Mouse (Mus musculus) CH12.LX (cell line): ENCODE results near the gene Gabpb2. TPM values are rescaled to one million over a fixed set of nuclear protein-coding genes. Genes with fewer than 3 reads are reported as not detected.

ENCODE experiments used
- DNase-seq: peaks from one replicate; pipeline ENCODE4 v3.0.0-alpha.2; 2013; ENCODE audit errors: extremely low read depth
- H3K27ac ChIP-seq: 2 replicates; pipeline ENCODE4 v1.5.1; 2012; ENCODE audit warnings: low read depth, mild to moderate bottlenecking, control low read depth, moderate library complexity; ENCODE audit not compliant: insufficient read depth
- H3K27me3 ChIP-seq: replicated peaks from 2 replicates; pipeline ENCODE3; 2012; ENCODE audit warnings: inconsistent platforms
- H3K36me3 ChIP-seq, 2 experiments: replicated peaks in 1 of 2; 2 replicates each; pipeline versions ENCODE3 to v1.6.1; 2012; ENCODE audit warnings: inconsistent platforms in 1 of 2, low read length in 1 of 2, mild to moderate bottlenecking in 1 of 2, mixed read lengths in 1 of 2, moderate library complexity in 1 of 2; ENCODE audit not compliant: control insufficient read depth in 1 of 2, insufficient read depth in 1 of 2
- H3K4me1 ChIP-seq, 2 experiments: 2 replicates each; pipeline ENCODE4 v1.6.1; 2012; ENCODE audit warnings: inconsistent platforms in 1 of 2, moderate library complexity in 1 of 2; ENCODE audit not compliant: insufficient read depth in 2 of 2, control insufficient read depth in 1 of 2
- H3K4me2 ChIP-seq: 2 replicates; pipeline ENCODE4 v1.6.1; 2012; ENCODE audit warnings: low read depth, mild to moderate bottlenecking, control low read depth; ENCODE audit not compliant: poor library complexity, insufficient read depth, severe bottlenecking
- H3K4me3 ChIP-seq, 3 experiments: fragments of 150-350 bp in 1 of 3; sonication (generic) in 1 of 3; replicated peaks in 1 of 3; 2 replicates each; pipeline versions ENCODE3 to v1.5.1; 2011 to 2012; ENCODE audit warnings: low read depth in 2 of 3, low read length in 2 of 3, mild to moderate bottlenecking in 2 of 3, moderate library complexity in 2 of 3, control low read depth in 1 of 3, improper control_type of control experiment in 1 of 3, inconsistent platforms in 1 of 3, mixed read lengths in 1 of 3; ENCODE audit not compliant: poor library complexity in 1 of 3
- H3K79me2 ChIP-seq: replicated peaks from 2 replicates; pipeline ENCODE4 v1.6.1; 2012; ENCODE audit warnings: mild to moderate bottlenecking, moderate library complexity; ENCODE audit not compliant: control insufficient read depth, poor library complexity, insufficient read depth, severe bottlenecking; ENCODE audit errors: extremely low read depth
- H3K9ac ChIP-seq: 2 replicates; pipeline ENCODE4 v1.6.1; 2012; ENCODE audit warnings: low read depth, mild to moderate bottlenecking, control low read depth, moderate library complexity; ENCODE audit not compliant: insufficient read depth
- H3K9me3 ChIP-seq: replicated peaks from 2 replicates; pipeline ENCODE3; 2012; ENCODE audit warnings: low read length, inconsistent platforms, mixed read lengths
- BHLHE40 ChIP-seq: IDR thresholded peaks from 2 replicates; pipeline ENCODE4 v1.6.1; 2011; ENCODE audit warnings: mild to moderate bottlenecking, low read depth, low read length, improper control_type of control experiment
- CHD1 ChIP-seq: IDR thresholded peaks from 2 replicates; pipeline ENCODE4 v1.6.1; 2012; ENCODE audit warnings: low read depth, low read length, improper control_type of control experiment, inconsistent platforms
- CHD2 ChIP-seq: IDR thresholded peaks from 2 replicates; pipeline ENCODE4 v1.6.1; 2011; ENCODE audit warnings: low read length, improper control_type of control experiment
- CTCF ChIP-seq, 2 experiments: IDR thresholded peaks in 1 of 2; conservative IDR thresholded peaks in 1 of 2; 2 replicates each; pipeline ENCODE4 v1.5.1; 2011 to 2012; ENCODE audit warnings: low read depth in 2 of 2, low read length in 2 of 2, improper control_type of control experiment in 1 of 2, inconsistent platforms in 1 of 2, mild to moderate bottlenecking in 1 of 2, moderate library complexity in 1 of 2
- E2F4 ChIP-seq: IDR thresholded peaks from 2 replicates; pipeline ENCODE4 v1.6.1; 2011; ENCODE audit warnings: low read depth, low read length, improper control_type of control experiment; ENCODE audit not compliant: insufficient replicate concordance
- ELF1 ChIP-seq: IDR thresholded peaks from 2 replicates; pipeline ENCODE4 v1.6.1; 2014; ENCODE audit warnings: low read depth, mild to moderate bottlenecking, inconsistent platforms, low read length, improper control_type of control experiment
- EP300 ChIP-seq: IDR thresholded peaks from 2 replicates; pipeline ENCODE4 v1.6.1; 2011; ENCODE audit warnings: low read length, improper control_type of control experiment
- ETS1 ChIP-seq: conservative IDR thresholded peaks from 2 replicates; pipeline ENCODE4 v1.6.1; 2012; ENCODE audit warnings: low read depth, mild to moderate bottlenecking, inconsistent platforms, low read length, improper control_type of control experiment, moderate library complexity
- GABPA ChIP-seq: IDR thresholded peaks from 2 replicates; pipeline ENCODE4 v1.6.1; 2012; ENCODE audit warnings: low read depth, low read length, improper control_type of control experiment, inconsistent platforms; ENCODE audit not compliant: insufficient replicate concordance
- HCFC1 ChIP-seq: IDR thresholded peaks from 2 replicates; pipeline ENCODE4 v1.6.1; 2012; ENCODE audit warnings: low read depth, mild to moderate bottlenecking, inconsistent platforms, low read length, improper control_type of control experiment
- IRF4 ChIP-seq: IDR thresholded peaks from 2 replicates; pipeline ENCODE4 v1.6.1; 2014; ENCODE audit warnings: low read depth, mild to moderate bottlenecking, inconsistent platforms, low read length, improper control_type of control experiment
- JUN ChIP-seq: IDR thresholded peaks from 2 replicates; pipeline ENCODE4 v1.6.1; 2011; ENCODE audit warnings: low read depth, mild to moderate bottlenecking, low read length, improper control_type of control experiment, moderate library complexity; ENCODE audit not compliant: insufficient read depth
- JUND ChIP-seq: conservative IDR thresholded peaks from 2 replicates; pipeline ENCODE4 v1.6.1; 2011; ENCODE audit warnings: low read depth, low read length, improper control_type of control experiment
- KAT2A ChIP-seq: IDR thresholded peaks from 2 replicates; pipeline ENCODE4 v1.6.1; 2012; ENCODE audit warnings: low read length, improper control_type of control experiment, inconsistent platforms; ENCODE audit not compliant: insufficient replicate concordance
- MAFK ChIP-seq: IDR thresholded peaks from 2 replicates; pipeline ENCODE4 v1.6.1; 2011; ENCODE audit warnings: low read length, improper control_type of control experiment; ENCODE audit not compliant: insufficient replicate concordance
- MAX ChIP-seq: IDR thresholded peaks from 2 replicates; pipeline ENCODE4 v1.6.1; 2011; ENCODE audit warnings: low read length, improper control_type of control experiment
- MAZ ChIP-seq: IDR thresholded peaks from 2 replicates; pipeline ENCODE4 v1.6.1; 2012; ENCODE audit warnings: low read depth, mild to moderate bottlenecking, inconsistent platforms, low read length, improper control_type of control experiment, moderate library complexity
- MEF2A ChIP-seq: IDR thresholded peaks from 2 replicates; pipeline ENCODE4 v1.6.1; 2014; ENCODE audit warnings: low read depth, mild to moderate bottlenecking, inconsistent platforms, low read length, improper control_type of control experiment, borderline replicate concordance
- MXI1 ChIP-seq: IDR thresholded peaks from 2 replicates; pipeline ENCODE4 v1.6.1; 2011; ENCODE audit warnings: mild to moderate bottlenecking, low read depth, low read length, improper control_type of control experiment
- MYC ChIP-seq: IDR thresholded peaks from 2 replicates; pipeline ENCODE4 v1.6.1; 2011; ENCODE audit warnings: low read depth, mild to moderate bottlenecking, improper control_type of control experiment, low read length
- NELFE ChIP-seq: IDR thresholded peaks from 2 replicates; pipeline ENCODE4 v1.6.1; 2011; ENCODE audit warnings: low read depth, low read length, improper control_type of control experiment
- NRF1 ChIP-seq: IDR thresholded peaks from 2 replicates; pipeline ENCODE4 v1.6.1; 2014; ENCODE audit warnings: low read depth, mild to moderate bottlenecking, inconsistent platforms, low read length, improper control_type of control experiment, moderate library complexity
- PAX5 ChIP-seq: IDR thresholded peaks from 2 replicates; pipeline ENCODE4 v1.6.1; 2012; ENCODE audit warnings: low read length, inconsistent platforms, mixed read lengths
- POLR2A ChIP-seq: IDR thresholded peaks from 2 replicates; pipeline ENCODE4 v1.6.1; 2011; ENCODE audit warnings: low read depth, mild to moderate bottlenecking, improper control_type of control experiment, low read length
- POLR2AphosphoS2 ChIP-seq: IDR thresholded peaks from 2 replicates; pipeline ENCODE4 v1.6.1; 2011; ENCODE audit warnings: low read depth, low read length, improper control_type of control experiment
- RAD21 ChIP-seq: IDR thresholded peaks from 2 replicates; pipeline ENCODE4 v1.6.1; 2011; ENCODE audit warnings: low read depth, mild to moderate bottlenecking, low read length, improper control_type of control experiment, moderate library complexity
- RCOR1 ChIP-seq: conservative IDR thresholded peaks from 2 replicates; pipeline ENCODE4 v1.6.1; 2012; ENCODE audit warnings: low read depth, mild to moderate bottlenecking, inconsistent platforms, low read length, improper control_type of control experiment
- SIN3A ChIP-seq: IDR thresholded peaks from 2 replicates; pipeline ENCODE4 v1.6.1; 2012; ENCODE audit warnings: low read length, improper control_type of control experiment, inconsistent platforms
- SMC3 ChIP-seq: IDR thresholded peaks from 2 replicates; pipeline ENCODE4 v1.6.1; 2011; ENCODE audit warnings: low read depth, low read length, improper control_type of control experiment
- TBP ChIP-seq: conservative IDR thresholded peaks from 2 replicates; pipeline ENCODE4 v1.6.1; 2011; ENCODE audit warnings: low read depth, low read length, improper control_type of control experiment
- TCF12 ChIP-seq: IDR thresholded peaks from 2 replicates; pipeline ENCODE4 v1.6.1; 2014; ENCODE audit warnings: low read depth, mild to moderate bottlenecking, inconsistent platforms, low read length, improper control_type of control experiment
- UBTF ChIP-seq: IDR thresholded peaks from 2 replicates; pipeline ENCODE4 v1.6.1; 2012; ENCODE audit warnings: low read depth, mild to moderate bottlenecking, inconsistent platforms, low read length, improper control_type of control experiment, moderate library complexity
- USF1 ChIP-seq: IDR thresholded peaks from 2 replicates; pipeline ENCODE4 v1.6.1; 2014; ENCODE audit warnings: low read depth, mild to moderate bottlenecking, inconsistent platforms, low read length, improper control_type of control experiment
- USF2 ChIP-seq: conservative IDR thresholded peaks from 2 replicates; pipeline ENCODE4 v1.6.1; 2011; ENCODE audit warnings: low read depth, low read length, improper control_type of control experiment
- ZC3H11A ChIP-seq: IDR thresholded peaks from 2 replicates; pipeline ENCODE4 v1.6.1; 2012; ENCODE audit warnings: low read depth, mild to moderate bottlenecking, inconsistent platforms, low read length, improper control_type of control experiment
- ZKSCAN1 ChIP-seq: IDR thresholded peaks from 2 replicates; pipeline ENCODE4 v1.6.1; 2012; ENCODE audit warnings: low read depth, inconsistent platforms, low read length, improper control_type of control experiment, borderline replicate concordance
- ZMIZ1 ChIP-seq: IDR thresholded peaks from 2 replicates; pipeline ENCODE4 v1.6.1; 2012; ENCODE audit warnings: low read depth, mild to moderate bottlenecking, inconsistent platforms, low read length, improper control_type of control experiment
- ZNF384 ChIP-seq: IDR thresholded peaks from 2 replicates; pipeline ENCODE4 v1.6.1; 2012; ENCODE audit warnings: low read depth, low read length, improper control_type of control experiment, inconsistent platforms
- dilution Hi-C: fragments of 300-500 bp; cut with MboI; formaldehyde crosslinking; loops from 2 replicates; pipeline ENCODE4 v1.14.3; 2020; ENCODE audit warnings: low sequenced_read_pairs; ENCODE audit not compliant: extremely low pct_unique_long_range_greater_than_20kb, extremely low pct_ligation_motif_present
- in situ Hi-C: fragments of 300-500 bp; cut with MboI; formaldehyde crosslinking; loops from 3 replicates; pipeline ENCODE4 v1.14.3; 2019; ENCODE audit warnings: low sequenced_read_pairs, low pct_ligation_motif_present, low pct_unique_long_range_greater_than_20kb, mixed read lengths
- polyA plus RNA-seq: library from polyadenylated mRNA; unstranded; fragments of >175 nt; gene quantifications from 2 replicates; pipeline ENCODE4 v1.2.1, GENCODE M21; 2012; ENCODE audit warnings: low read depth; ENCODE audit not compliant: insufficient read length
- total RNA-seq, 2 experiments: library from RNA; depleted of rRNA; stranded (reverse); fragments of 300-350 nt in 1 of 2; fragments of >200 nt in 1 of 2; gene quantifications; 2 replicates each; pipeline ENCODE4 v1.2.3; 2012 to 2014

Gene Gabpb2
- total and polyA plus RNA-seq, 3 experiments = 14.7 to 20.6 (median 16.6) TPM

- peak; percentile 95 for DNase-seq
- Histone ChIP-seq H3K4me1 (peaks cover 8 to 24% of the 10 kb centered on the region in 2 experiments), H3K36me3 (peaks cover 19 to 43% of the 10 kb centered on the region in 2 experiments), H3K4me3 (peak within 1 kb of the TSS; percentile 74 to 92 (median 81)), H3K79me2 (peaks cover 14% of the 10 kb centered on the region), H3K4me2 (peak within 1 kb of the TSS; percentile 97), H3K9me3 (peaks cover 3% of the 10 kb centered on the region), H3K9ac (peak within 1 kb of the TSS; percentile 84), H3K27ac (peak within 1 kb of the TSS; percentile 26), H3K27me3 (no peaks in the 10 kb centered on the region)
- dilution Hi-C loops (no loop called here), in situ Hi-C loops (loop anchor here (5.0 kb wide), 1 partner anchor 134 kb away; no protein-coding TSS in a partner anchor)
- TF ChIP-seq IRF4 = no peak
- peak; percentile 61 for TF ChIP-seq TCF12
- no peak for TF ChIP-seq ZMIZ1
- no peak for TF ChIP-seq ZC3H11A
- TF ChIP-seq JUN = no peak
- no peak; the same call in 1 of the 2 replicates for TF ChIP-seq POLR2AphosphoS2
- TF ChIP-seq SMC3 = no peak
- peak; percentile 74 for TF ChIP-seq NRF1
- TF ChIP-seq CHD1 = no peak
- TF ChIP-seq USF2 = no peak
- no peak; the same call in none of the 2 replicates for TF ChIP-seq RAD21
- no peak for TF ChIP-seq MAFK
- TF ChIP-seq USF1 = no peak
- TF ChIP-seq ZKSCAN1 = no peak
- no peak for TF ChIP-seq GABPA
- TF ChIP-seq JUND = no peak
- no peak for TF ChIP-seq BHLHE40
- no peak for TF ChIP-seq ETS1
- TF ChIP-seq MXI1 = 0 out of 2 replicates have a peak, but pooled peaks have one; percentile 7
- 0 out of 2 replicates have a peak, but pooled peaks have one; percentile 56 for TF ChIP-seq TBP
- no peak for TF ChIP-seq MYC
- peak; percentile 65; the same call in 1 of the 2 replicates for TF ChIP-seq NELFE
- no peak for TF ChIP-seq EP300
- no peak for TF ChIP-seq MAZ
- TF ChIP-seq CTCF (conservative IDR thresholded peaks at IDR 0.05 in 1 of 2, IDR thresholded peaks at IDR 0.05 in 1 of 2; ENCODE audit: low read depth in 2 of 2, low read length in 2 of 2) = peak in 1 of 2 experiments; percentile 52; a peak in 2 of 4 replicates
- TF ChIP-seq UBTF = no peak
- peak; percentile 83 for TF ChIP-seq HCFC1
- no peak for TF ChIP-seq CHD2
- TF ChIP-seq SIN3A = peak; percentile 66
- no peak for TF ChIP-seq MEF2A
- peak; percentile 95 for TF ChIP-seq ELF1
- no peak for TF ChIP-seq ZNF384
- peak; percentile 67 for TF ChIP-seq POLR2A
- TF ChIP-seq PAX5 = no peak
- TF ChIP-seq KAT2A = peak; percentile 81; the same call in 1 of the 2 replicates
- TF ChIP-seq MAX = no peak
- no peak for TF ChIP-seq RCOR1
- no peak for TF ChIP-seq E2F4
Measured at GRCm38 (mm10) chr3:95133680-95134101, 84.0 kb downstream of the Gabpb2 start, which contains the start of the genes Scnm1 and Lysmd1. TSS of gene Scnm1 (minus strand) at chr3:95134011. TSS of gene Lysmd1 (plus strand) at chr3:95134088.
